Mouse (Mus musculus): Measurements from ENCODE around the gene Ncam1. TPM values are rescaled to one million over a fixed set of nuclear protein-coding genes. Genes with fewer than 3 reads are reported as not detected.

The Ncam1 gene
- polyA plus RNA-seq, 1 experiment from 2014 or later, result 2.0 TPM

- H3K36me3 ChIP-seq (replicated peaks; ENCODE audit: insufficient read depth, low read length), result no peaks in the 10 kb centered on the region
- no peak for DNase-seq
- H3K4me1 ChIP-seq (ENCODE audit: insufficient read depth), result no peaks in the 10 kb centered on the region; the same call in 1 of the 2 replicates
- WGBS (ENCODE audit: insufficient replicate concordance), result 78% methylated on average over 6 of the region's 6 CpGs
- no peak for ATAC-seq
- no peak for TF ChIP-seq EP300 (IDR thresholded peaks at IDR 0.05; ENCODE audit: low read depth)
- no peak for TF ChIP-seq CTCF (IDR thresholded peaks at IDR 0.05; ENCODE audit: low read depth)
- no peak overlapping the region for H3K27ac ChIP-seq (ENCODE audit: low read depth)
- no peaks in the 10 kb centered on the region for H3K9me3 ChIP-seq (ENCODE audit: low read length)
- H3K4me2 ChIP-seq (ENCODE audit: low read depth, low read length), result no peak overlapping the region
- no peak overlapping the region for H3K9ac ChIP-seq (replicated peaks)
- no peaks in the 10 kb centered on the region for H3K27me3 ChIP-seq (ENCODE audit: insufficient read depth, low read length)
- no peak overlapping the region for H3K4me3 ChIP-seq (ENCODE audit: low read depth, low read length)
Observed at GRCm38 (mm10) chr9:49531833-49532232, 266.9 kb downstream of the Ncam1 start.

DNA sequence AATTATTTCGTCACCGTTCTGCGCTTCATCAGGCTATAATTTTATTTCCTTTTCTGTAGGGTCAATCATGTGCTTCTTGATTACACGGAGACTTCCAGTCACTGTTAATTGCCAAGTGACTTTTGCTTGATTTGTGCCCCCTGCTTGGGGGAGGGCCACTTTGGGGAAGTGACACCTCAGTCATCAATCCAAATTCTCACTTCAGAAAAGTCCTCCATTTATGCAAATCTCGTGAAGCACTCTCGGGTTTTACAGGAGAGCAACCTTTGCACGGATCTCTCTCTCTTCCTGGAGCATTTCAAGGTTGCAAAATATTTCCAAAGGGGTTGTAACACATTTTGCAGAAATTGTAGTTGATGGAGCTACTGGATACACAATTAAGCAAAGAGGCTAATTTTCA, 267.5 kb downstream of the Ncam1 start:
- Histone ChIP-seq H3K9me3 (ENCODE audit: low read length) (no peaks in the 10 kb centered on the region), H3K27me3 (ENCODE audit: insufficient read depth, low read length) (no peaks in the 10 kb centered on the region), H3K4me1 (ENCODE audit: insufficient read depth) (no peaks in the 10 kb centered on the region; the same call in 1 of the 2 replicates), H3K4me2 (ENCODE audit: low read depth, low read length) (no peak overlapping the region), H3K27ac (ENCODE audit: low read depth) (no peak overlapping the region), H3K9ac (replicated peaks) (no peak overlapping the region), H3K36me3 (replicated peaks; ENCODE audit: insufficient read depth, low read length) (no peaks in the 10 kb centered on the region), H3K4me3 (ENCODE audit: low read depth, low read length) (no peak overlapping the region)
- TF ChIP-seq EP300 (IDR thresholded peaks at IDR 0.05; ENCODE audit: low read depth) (no peak), CTCF (IDR thresholded peaks at IDR 0.05; ENCODE audit: low read depth) (no peak)
- 49% methylated on average over 7 of the region's 7 CpGs for WGBS (ENCODE audit: insufficient replicate concordance)
- no peak for DNase-seq
- ATAC-seq, result no peak

DNA sequence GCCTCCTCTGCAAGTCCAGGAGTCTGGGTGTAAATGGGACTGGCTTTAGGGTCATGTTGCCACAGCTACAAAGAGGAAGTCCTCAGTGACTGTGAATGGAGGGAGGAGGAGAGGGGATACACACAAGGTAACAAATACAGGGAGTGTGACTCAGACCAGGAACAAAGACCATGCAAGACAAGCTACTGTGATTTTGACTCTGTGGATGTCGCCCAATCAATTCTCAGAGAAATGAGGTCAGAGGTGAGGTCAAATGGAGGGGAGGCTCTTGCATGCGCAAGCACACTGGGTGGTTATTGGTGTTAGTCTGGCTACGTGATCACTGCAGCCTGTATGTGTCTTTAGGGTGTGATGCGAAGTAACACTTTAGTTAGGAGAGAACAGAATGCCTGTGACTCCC, 268.0 kb downstream of the Ncam1 start:
- no peak overlapping the region for H3K9ac ChIP-seq (replicated peaks)
- 51% methylated on average over 4 of the region's 4 CpGs for WGBS (ENCODE audit: insufficient replicate concordance)
- H3K4me3 ChIP-seq (ENCODE audit: low read depth, low read length), result no peak overlapping the region
- no peaks in the 10 kb centered on the region for H3K36me3 ChIP-seq (replicated peaks; ENCODE audit: insufficient read depth, low read length)
- no peak overlapping the region for H3K27ac ChIP-seq (ENCODE audit: low read depth)
- H3K9me3 ChIP-seq (ENCODE audit: low read length), result no peaks in the 10 kb centered on the region
- TF ChIP-seq EP300 (IDR thresholded peaks at IDR 0.05; ENCODE audit: low read depth), result no peak
- no peak for TF ChIP-seq CTCF (IDR thresholded peaks at IDR 0.05; ENCODE audit: low read depth)
- H3K27me3 ChIP-seq (ENCODE audit: insufficient read depth, low read length), result no peaks in the 10 kb centered on the region
- H3K4me1 ChIP-seq (ENCODE audit: insufficient read depth), result no peaks in the 10 kb centered on the region; the same call in 1 of the 2 replicates
- DNase-seq (no peak), ATAC-seq (no peak)
- H3K4me2 ChIP-seq (ENCODE audit: low read depth, low read length), result no peak overlapping the region

DNA sequence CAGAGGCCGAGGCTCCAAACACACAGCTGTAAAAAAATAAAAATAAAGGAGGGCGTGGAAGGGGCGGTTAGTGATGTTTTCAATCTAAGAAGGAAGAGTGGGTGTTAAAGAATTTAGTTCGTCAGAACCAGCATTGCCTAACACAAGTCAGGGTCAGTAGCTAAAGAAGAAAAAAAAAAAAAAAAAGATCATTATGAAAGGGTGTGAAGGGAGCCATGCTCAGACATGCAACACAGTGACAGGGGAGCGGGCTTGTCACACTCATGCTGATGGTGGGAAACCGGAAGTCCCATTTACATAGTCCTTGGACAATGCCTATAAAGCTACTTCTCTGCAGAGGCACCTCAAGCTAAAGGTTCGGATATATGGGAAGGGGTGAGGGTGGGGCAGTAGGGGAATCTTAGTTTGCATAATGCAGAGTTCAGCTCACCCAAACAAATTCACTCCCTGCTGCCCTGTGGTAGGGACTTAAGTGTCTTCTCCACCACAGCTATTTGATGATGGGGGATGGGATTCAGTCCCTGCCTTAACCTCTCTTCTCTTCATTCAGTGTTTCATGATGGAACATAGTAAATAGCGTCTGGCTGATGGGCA, 269.3 kb downstream of the Ncam1 start:
- no peak overlapping the region for H3K27ac ChIP-seq (ENCODE audit: low read depth)
- no peaks in the 10 kb centered on the region for H3K36me3 ChIP-seq (replicated peaks; ENCODE audit: insufficient read depth, low read length)
- no peak overlapping the region for H3K4me3 ChIP-seq (ENCODE audit: low read depth, low read length)
- no peaks in the 10 kb centered on the region for H3K27me3 ChIP-seq (ENCODE audit: insufficient read depth, low read length)
- H3K4me1 ChIP-seq (ENCODE audit: insufficient read depth), result no peaks in the 10 kb centered on the region; the same call in 1 of the 2 replicates
- no peak overlapping the region for H3K4me2 ChIP-seq (ENCODE audit: low read depth, low read length)
- DNase-seq, result no peak
- H3K9me3 ChIP-seq (ENCODE audit: low read length), result no peaks in the 10 kb centered on the region
- ATAC-seq, result no peak
- WGBS (ENCODE audit: insufficient replicate concordance), result 59% methylated on average over 8 of the region's 8 CpGs
- no peak overlapping the region for H3K9ac ChIP-seq (replicated peaks)
- TF ChIP-seq EP300 (IDR thresholded peaks at IDR 0.05; ENCODE audit: low read depth) (no peak), CTCF (IDR thresholded peaks at IDR 0.05; ENCODE audit: low read depth) (no peak)

GRCm38 (mm10) chr9:49528943-49529342, 269.8 kb downstream of the Ncam1 start:
- H3K36me3 ChIP-seq (replicated peaks; ENCODE audit: insufficient read depth, low read length), result no peaks in the 10 kb centered on the region
- H3K27ac ChIP-seq (ENCODE audit: low read depth), result no peak overlapping the region
- no peak overlapping the region for H3K9ac ChIP-seq (replicated peaks)
- DNase-seq, result no peak
- no peak for TF ChIP-seq EP300 (IDR thresholded peaks at IDR 0.05; ENCODE audit: low read depth)
- TF ChIP-seq CTCF (IDR thresholded peaks at IDR 0.05; ENCODE audit: low read depth), result peak; percentile 55
- H3K4me2 ChIP-seq (ENCODE audit: low read depth, low read length), result no peak overlapping the region
- no peaks in the 10 kb centered on the region for H3K27me3 ChIP-seq (ENCODE audit: insufficient read depth, low read length)
- ATAC-seq, result no peak
- H3K9me3 ChIP-seq (ENCODE audit: low read length), result no peaks in the 10 kb centered on the region
- H3K4me1 ChIP-seq (ENCODE audit: insufficient read depth), result no peaks in the 10 kb centered on the region
- no peak overlapping the region for H3K4me3 ChIP-seq (ENCODE audit: low read depth, low read length)
- 53% methylated on average over 10 of the region's 10 CpGs for WGBS (ENCODE audit: insufficient replicate concordance)

GRCm38 (mm10) chr9:49528026-49528425, 270.7 kb downstream of the Ncam1 start:
- no peak for ATAC-seq
- no peaks in the 10 kb centered on the region for H3K4me1 ChIP-seq (ENCODE audit: insufficient read depth)
- no peak for DNase-seq
- H3K27me3 ChIP-seq (ENCODE audit: insufficient read depth, low read length), result no peaks in the 10 kb centered on the region
- no peak overlapping the region for H3K4me3 ChIP-seq (ENCODE audit: low read depth, low read length)
- 76% methylated on average over 5 of the region's 5 CpGs for WGBS (ENCODE audit: insufficient replicate concordance)
- no peak overlapping the region for H3K4me2 ChIP-seq (ENCODE audit: low read depth, low read length)
- no peak overlapping the region for H3K27ac ChIP-seq (ENCODE audit: low read depth)
- no peaks in the 10 kb centered on the region for H3K9me3 ChIP-seq (ENCODE audit: low read length)
- no peaks in the 10 kb centered on the region for H3K36me3 ChIP-seq (replicated peaks; ENCODE audit: insufficient read depth, low read length)
- no peak overlapping the region for H3K9ac ChIP-seq (replicated peaks)
- TF ChIP-seq CTCF (IDR thresholded peaks at IDR 0.05; ENCODE audit: low read depth) (no peak), EP300 (IDR thresholded peaks at IDR 0.05; ENCODE audit: low read depth) (no peak)

Data from liver, postnatal 0 days (tissue).